Mouse (Mus musculus): ENCODE results near the gene Capsl.

- no peak for TF ChIP-seq CTCF (IDR thresholded peaks at IDR 0.05; ENCODE audit: low read depth)
- peak; percentile 63; the same call in 1 of the 2 replicates for TF ChIP-seq EP300 (IDR thresholded peaks at IDR 0.05; ENCODE audit: low read depth)
These were observed 56.2 kb downstream of the Capsl start for GRCm38 (mm10) chr15:9492077-9492476.
